Mouse (Mus musculus) natural killer cell, adult 2 months (primary cell): ENCODE measurements around the gene Hypk.
A peak's percentile ranks its signal among the peaks of the same experiment; 100 is the strongest.
"Not testable (repeated sequence)": the region's sequence is repeated elsewhere in the genome, so short reads cannot be mapped to it uniquely, and the experiment has no call there.

Experiments
- DNase-seq, 2 experiments: peaks; one replicate each; pipeline ENCODE4 v3.0.0; 2022; ENCODE audit warnings: low spot score in 2 of 2

The Hypk gene

DNA sequence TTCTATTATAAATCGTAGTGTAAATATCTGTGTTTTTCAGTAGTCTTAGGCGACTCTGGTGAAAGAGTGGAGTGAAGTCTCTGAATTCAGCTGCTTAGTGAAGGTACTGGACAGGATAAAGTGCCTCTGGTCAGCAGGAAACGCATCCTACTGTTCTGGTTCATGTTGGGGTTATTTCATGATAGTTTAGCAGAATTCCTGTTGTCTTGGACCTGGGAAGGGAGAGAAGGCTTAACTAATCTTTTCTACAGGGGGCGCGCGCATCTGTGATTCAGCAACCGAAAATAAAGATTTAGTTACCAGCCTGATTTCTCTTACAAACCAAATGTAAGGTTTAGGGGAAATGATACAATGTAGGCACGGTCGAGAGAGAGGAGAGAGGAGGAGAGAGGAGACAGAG, 5.0 kb upstream of the Hypk start:
- DNase-seq, result peak in 1 of 2 experiments; percentile 28

DNA sequence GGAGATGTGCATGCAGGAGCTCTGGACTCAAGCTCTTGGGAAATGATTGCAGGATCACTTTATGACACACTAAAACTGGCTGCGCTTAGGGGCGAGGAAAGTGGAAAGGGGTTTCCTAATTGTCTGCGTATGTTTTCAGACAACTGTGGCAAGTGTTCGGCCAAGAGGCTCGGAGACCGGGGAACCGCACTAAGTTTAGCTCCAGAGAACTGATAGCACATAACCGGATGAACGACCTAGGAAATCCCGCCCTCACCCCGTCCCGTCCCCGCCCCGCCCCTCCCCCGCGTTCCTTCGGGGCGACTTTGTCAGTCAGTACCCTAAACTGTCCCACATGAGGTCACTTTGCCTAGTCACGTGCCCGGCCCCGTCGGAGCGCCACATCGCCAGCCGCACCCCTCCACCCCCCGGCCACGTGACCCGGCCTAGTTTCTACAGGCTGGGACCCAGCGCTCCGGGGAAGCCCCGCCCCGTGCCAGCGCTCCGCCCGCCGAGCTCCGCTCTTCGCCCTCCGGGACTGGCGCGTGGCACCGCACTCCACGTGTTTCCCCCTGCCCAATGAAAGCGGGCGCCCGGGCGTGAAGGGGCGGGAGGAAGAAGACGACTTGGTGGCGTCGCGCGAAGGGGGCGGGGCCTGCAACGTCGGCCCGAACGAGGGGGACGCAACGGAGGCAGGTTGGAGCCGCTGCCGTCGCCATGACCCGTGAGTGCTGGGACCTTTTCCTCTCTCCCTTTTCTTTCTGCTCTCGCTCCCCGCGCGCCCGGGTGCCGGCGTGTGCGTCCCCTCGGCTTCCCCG, 4.2 kb upstream of the Hypk start, which contains the start of gene Serf2:
Serf2 (plus strand) TSS at position 457 of the 797 bp plus-strand sequence.
- DNase-seq, result peak; percentile 100

DNA sequence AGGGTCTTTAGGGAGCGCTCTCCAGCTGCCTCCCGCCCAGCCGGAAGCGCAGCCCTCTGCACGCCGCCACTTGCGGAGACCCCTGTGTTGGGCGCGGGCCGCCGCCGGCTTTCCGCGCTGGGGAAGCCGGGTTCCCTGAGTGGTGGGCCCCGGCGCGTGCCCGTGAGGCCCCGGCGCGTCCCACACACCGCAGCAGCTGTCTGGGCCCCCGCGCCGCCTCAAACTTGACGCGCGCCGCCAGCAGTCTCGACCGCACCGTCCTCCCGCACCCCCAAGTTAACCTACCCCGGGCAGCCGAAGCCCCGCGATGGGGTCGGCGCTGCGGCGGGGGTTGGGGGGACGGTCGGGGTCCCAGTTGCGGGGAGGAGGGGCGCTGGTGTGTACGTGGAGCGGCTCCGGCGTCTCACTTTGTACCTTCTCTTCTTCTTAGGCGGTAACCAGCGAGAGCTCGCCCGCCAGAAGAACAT, 3.5 kb upstream of the Hypk start:
- DNase-seq, result no peak

DNA sequence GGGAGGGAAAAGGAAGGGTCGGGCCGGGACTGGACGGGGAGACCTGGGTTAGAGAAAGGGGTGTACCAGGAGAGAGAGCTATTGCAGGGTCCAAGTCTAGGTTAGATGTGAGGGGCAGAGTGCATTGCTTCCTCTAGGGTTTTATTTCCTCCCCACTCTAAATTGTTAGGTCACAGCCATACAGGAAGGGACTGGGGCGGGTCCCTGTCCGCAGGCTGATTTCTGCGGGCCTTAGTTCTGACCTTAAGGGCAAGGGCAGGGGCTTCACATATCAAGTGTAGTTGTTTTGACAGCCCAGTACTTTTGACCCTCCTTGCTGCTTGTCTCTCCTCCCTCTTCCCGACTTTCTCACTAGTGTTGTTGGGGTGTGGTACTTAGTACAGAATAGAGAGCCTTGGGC, 3.0 kb upstream of the Hypk start:
- DNase-seq, result peak in 1 of 2 experiments; percentile 36

DNA sequence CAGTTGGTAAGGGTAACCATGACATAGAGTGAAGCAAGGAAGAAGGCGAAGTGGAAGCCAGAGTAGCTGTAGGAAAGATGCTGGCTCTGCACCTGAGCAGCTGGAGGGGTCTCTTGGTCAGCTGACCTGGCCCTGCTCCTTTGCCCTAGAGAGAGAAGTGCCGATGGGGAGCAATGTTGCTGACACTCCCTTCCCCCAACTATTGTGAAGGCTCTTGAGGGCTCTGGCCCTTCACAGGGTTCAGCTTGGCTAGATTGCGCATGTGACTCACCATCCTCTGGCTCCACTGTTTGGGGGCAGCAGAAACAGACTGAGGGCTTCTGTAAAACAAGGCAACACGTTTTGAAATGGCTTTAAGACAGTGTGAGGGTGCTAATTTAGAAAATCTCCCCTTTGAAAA, 729 bp upstream of the Hypk start:
- no peak for DNase-seq

DNA sequence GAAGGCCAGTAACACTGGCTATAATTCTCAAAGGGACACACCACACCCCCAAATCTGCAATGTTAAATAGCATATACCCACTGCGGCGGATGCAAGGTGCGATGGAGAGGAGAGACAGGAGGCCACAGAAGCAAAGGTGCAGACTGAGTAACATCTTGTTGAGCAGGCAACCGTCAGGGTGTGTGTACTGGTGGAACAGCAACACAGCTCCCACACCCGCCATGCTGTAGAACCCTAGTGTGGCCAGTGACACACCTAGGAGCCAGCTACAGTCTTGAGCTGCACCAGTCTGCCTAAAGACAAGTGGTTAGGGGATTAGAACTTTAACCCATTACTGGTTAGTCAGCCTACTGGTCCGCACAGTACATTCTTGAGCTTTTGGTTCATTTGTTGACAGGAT, 827 bp downstream of the Hypk start:
- no peak for DNase-seq

DNA sequence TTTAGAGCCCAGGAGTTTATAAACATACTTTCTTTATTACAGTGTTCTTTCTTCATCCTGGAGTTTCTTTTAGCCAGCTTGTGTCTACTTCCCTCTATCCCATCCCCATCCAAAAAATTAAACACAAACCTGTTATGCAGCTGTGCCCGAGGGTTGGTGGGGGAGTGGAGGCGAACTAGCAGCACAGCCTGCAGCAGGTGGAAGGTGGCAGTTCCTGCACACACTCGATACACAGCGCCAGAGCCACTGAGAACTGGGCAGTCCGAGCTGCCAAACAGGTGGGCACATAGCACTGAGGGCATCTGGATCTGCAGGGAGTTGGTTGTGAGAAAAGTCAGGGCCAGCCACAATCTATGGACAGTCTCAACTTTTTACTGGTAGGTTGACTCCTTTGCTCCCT, 2.4 kb downstream of the Hypk start:
- DNase-seq, result no peak

DNA sequence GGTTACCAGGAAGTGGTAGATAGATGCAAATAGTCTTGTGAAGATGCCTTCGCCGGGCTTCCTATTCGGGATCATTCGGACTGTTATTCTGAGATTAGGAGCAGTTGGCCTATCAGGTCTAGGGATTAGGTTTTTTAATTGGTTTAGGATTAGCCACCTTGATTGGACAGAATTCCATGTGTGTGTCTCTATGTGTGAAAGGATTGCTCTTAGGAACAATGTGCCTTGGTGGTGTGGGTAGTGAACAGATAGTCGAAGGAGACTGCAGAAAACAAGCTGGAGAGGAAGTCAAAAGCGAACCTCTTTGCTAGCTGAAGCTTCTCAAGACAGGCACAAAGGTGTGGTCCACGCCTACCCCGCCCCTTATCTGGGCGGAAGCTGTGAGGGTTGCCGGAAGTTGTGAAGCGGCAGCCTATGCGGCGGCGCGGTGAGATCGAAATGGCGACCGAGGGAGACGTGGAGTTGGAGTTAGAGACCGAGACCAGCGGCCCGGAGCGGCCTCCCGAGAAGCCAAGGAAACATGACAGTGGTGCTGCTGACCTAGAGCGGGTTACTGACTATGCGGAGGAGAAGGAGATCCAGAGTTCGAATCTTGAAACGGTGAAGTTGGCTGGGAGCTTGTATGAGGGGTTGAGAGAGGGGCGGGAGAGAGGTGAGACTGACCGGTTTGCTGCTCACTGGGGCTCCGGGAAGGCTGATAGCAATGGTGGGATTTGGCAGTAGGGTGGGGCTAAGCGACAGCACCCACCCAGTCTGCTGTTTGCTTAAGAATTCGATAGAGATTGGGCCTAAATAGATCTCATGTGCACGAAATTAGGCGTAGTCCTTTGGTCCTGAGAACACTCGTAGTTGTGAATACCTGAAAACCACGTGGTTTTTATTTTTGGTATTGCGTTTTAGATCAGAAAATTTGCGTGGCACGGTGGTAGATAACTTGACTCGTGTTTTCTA, 3.9 kb downstream of the Hypk start, which contains the start of gene Serinc4:
Serinc4 (minus strand) TSS at position 90 of the 951 bp plus-strand sequence.
- peak; percentile 83 to 88 for DNase-seq

DNA sequence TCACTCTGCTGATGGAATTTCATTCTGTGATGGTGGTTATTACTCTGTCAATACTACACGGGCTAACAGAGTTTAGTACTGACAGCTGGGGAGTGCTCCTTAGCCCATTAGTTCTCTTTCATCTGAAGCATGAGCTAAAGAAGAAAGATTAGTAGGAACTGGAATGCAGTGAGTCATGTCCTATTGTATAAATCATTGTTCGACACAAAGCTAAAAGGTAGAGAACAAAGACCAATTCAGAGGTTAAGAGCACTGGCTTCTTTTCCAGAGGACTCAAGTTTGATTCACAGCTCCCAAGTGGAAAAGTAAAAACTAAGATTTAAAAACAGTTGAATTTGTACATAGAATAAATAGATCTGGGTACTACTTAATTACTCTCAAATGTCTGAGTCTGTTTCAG, 7.0 kb downstream of the Hypk start:
- no peak for DNase-seq

DNA sequence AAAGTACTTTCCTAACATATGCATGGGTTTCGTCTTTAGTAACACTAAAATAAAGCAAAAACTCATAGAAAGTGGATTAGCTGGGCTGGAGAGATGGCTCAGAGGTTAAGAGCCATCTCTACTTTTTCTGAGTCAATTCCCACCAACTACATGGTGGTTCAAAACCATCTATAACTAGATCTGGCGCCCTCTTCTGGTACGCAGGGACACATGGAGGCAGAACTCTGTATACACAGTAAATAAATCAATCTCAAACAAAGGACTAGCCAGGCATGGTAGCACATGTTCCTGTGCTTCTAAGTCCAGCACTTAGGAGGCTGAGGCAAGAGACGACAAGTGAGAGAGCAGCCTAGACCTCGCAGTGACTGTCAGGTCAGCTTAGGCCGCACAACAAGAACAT, 15.9 kb downstream of the Hypk start:
- DNase-seq, result not testable (repeated sequence)

DNA sequence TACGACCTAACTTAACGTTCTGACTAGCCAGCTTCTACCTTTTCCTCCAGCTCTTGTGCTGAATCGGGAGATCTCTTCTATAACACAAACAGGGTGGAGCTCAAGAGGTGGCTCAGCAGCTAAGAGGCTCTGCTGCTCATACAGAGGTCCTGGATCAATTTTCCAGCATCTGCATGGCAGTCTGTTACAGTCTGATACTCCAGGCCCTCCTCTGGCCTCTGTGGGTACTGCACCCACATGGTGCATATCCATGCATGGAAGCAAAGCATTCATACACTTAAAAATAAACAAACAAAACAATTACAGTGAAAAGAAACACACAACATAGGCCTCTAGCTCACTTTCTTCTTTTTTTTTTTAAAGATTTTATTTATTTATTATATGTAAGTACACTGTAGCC, 19.7 kb downstream of the Hypk start:
- not testable (repeated sequence) for DNase-seq

DNA sequence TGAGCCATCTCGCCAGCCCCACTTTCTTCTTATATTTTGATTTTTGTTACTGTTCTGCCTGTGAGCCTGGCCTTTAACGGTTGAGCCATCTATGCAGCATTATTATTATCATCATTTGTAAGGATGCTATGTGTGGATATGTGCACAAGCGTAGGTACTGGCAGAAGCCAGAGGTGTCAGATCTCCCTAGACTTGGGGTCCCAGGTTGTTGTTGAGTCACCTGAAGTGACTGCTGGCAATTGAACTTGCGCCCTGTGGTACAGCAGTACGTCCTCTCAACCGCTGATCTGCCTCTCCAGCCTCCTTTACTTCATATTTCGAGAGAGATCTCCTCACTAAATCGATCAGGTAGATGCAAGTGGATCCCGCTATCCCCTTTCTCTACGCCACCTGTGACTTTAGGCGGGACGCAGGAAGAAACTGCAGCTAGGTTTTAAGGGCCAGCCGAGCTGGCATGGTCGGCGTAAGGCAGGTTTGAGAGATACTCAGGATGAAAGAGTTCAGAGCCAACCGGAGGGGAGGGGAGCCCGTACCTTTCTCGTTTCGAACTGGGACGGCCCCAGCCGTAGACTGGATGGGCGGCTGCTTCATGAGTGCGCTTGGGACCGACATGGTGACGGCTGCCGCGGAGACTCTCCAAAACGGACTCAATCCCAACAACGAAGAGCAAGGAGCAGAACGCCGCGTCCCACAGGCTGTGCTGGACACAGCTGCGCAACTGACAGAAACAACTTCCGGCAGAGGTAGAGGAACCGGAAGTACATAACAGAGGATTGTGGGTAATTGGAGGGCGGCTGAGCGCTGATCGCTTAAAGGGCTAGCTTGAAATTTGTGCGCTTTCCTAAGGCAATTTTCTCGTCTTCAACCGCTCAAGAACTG, 20.4 kb downstream of the Hypk start, which contains the start of gene Mfap1b:
Mfap1b (minus strand) TSS at position 767 of the 879 bp plus-strand sequence.
- peak; percentile 76 to 80 for DNase-seq

DNA sequence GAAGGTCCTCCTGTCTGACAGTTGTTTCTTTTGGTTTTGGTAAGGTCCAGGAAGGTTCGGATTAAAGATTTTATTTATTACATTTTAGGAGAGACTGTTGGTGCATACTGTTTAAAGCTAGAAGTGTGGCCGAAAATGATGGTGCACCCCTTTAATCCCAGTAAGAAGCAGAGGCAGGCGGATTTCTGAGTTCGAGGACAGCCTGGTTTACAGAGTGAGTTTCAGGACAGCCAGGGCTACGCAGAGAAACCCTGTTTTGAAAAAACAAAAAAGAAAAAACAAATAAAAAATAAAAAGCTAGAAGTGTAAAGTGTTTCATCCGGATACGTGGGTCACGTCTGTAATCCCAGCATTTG, 21.1 kb downstream of the Hypk start:
- no peak for DNase-seq

DNA sequence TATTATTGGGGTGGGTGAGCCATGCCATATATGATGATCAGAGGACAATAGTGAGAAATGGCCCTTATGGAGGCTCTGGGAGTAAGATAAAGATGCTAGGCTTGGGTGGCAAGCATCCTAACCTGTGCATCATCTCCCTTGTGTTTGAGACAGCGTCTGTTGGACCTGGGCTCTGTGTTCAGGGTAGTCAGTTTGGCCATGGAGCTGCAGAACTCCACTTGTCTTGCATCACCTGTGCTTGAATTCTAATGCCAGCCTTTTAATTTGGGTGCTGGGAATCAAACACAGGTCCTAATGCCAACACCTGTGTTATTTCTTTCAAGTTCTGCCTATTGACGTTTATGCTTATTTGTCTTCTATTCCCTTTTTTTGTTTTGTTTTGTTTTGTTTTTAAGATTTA, 22.2 kb downstream of the Hypk start:
- not testable (repeated sequence) for DNase-seq

DNA sequence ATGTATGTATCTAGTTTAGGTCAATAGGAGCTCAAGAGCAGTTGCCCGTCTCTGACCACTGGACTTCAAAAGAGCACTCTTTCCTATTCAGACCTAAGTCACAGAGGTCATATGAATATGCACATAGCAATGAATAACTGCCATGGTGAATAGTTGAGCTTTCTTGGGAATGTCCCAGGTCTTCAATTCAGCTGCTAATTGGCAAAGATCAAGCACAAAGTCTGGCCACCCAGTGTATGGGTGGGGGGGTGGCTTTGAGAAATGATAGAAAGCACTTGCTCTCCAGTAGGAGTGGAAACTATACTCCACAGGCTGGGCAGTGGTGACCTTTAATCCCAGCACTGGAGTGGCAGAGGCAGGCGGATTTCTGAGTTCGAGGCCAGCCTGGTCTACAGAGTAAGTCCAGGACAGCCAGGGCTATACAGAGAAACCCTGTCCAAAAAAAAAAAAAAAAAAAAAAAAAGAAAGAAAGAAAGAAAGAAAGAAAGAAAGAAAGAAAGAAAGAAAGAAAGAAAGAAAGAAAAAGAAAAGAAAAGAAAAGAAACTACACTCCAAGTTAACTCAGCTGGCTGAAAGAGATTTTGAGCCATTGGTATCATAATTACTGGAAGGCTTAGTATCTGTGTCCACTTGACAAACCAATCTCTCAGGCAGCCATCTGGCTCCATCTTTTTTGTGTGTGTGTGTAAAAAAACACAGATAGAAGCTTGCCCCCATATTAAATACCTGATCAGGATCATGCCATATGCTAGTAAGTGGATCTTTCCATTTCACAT, 24.6 kb downstream of the Hypk start:
- DNase-seq, result no peak

DNA sequence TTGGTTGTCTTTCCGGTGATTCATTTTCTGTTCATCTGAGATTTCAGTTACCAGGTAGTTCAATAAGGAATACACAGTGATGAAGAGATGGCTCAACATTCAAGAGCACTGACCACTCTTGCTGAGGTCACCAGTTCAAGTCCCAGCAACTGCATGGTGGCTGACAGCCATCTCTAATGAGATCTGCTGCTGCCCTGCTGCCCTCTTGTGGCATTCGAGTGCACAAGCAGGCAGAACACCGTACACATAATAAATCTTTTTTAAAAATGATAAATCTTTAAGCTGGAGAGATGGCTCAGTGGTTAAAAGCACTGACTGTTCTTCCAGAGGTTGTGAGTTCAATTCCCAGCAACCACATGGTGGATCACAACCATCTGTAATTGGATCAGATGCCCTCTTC, 27.4 kb downstream of the Hypk start:
- peak; percentile 15 to 50 for DNase-seq

DNA sequence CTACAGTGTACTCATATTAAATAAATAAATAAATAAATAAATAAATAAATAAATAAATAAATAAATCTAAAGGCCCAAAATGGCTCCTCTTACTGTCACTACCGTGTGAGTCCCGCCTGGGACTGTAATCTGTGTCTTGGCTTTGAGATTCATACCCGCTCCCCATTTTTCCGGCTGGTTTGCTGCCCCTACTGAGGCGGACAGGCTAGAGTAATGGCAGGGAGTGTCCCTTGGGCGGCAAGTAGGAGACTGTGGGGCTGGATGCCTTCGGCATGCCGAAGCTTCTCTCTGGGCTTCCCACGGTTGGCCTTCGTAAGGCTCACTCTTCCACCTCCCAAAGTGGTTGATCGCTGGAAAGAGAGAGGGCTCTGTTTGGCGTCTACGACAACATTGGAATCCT, 27.8 kb downstream of the Hypk start:
- DNase-seq, result not testable (repeated sequence)

DNA sequence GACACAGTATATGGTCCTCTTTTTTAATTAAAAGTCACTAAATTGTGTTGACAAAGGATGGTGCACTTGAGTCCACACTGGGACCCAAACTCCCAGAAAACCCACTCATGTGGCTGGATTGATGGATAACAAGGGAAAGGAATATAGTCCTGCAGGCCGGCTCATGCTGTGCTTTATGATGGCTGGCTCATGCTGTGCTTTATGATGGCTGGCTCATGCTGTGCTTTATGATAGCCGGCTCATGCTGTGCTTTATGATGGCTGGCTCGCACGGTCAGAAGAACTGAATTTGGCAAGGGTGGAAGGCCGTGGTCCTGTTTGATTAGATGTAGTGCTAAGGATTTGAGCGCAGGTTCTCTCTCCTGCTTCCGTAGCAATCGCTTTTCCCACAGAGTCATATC, 30.5 kb downstream of the Hypk start:
- DNase-seq, result no peak

DNA sequence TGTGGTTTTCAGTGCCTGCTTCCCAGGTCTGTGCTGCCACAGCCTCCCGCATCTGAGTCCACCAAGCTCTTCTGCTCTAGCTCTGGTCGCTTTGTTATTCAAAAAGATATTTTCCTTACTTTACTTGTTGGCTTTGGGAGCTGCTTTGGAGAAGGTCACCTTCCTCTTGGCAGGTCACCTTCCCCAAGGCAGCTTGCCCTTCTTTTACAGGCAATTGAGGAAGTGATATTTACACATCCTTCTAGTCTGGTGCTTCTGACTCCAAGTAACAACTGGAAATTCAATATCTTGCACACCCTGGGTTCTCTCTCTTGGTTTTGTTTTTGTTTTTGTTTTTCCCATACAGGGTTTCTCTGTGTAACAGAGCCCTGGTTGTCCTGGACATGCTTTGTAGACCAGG, 31.3 kb downstream of the Hypk start:
- not testable (repeated sequence) for DNase-seq

DNA sequence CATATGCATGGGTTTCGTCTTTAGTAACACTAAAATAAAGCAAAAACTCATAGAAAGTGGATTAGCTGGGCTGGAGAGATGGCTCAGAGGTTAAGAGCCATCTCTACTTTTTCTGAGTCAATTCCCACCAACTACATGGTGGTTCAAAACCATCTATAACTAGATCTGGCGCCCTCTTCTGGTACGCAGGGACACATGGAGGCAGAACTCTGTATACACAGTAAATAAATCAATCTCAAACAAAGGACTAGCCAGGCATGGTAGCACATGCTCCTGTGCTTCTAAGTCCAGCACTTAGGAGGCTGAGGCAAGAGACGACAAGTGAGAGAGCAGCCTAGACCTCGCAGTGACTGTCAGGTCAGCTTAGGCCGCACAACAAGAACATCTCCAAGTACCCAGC, 48.5 kb downstream of the Hypk start:
- not testable (repeated sequence) for DNase-seq
